Mouse (Mus musculus) kidney, postnatal 0 days (tissue): ENCODE results near the gene Tmem266. TPM values are rescaled to one million over a fixed set of nuclear protein-coding genes. Genes with fewer than 3 reads are reported as not detected.

Experiments used
- ATAC-seq: fragments of 200-750 bp; cut with Nextera tagmentation; replicated peaks from 2 replicates; pipeline ENCODE4 v1.8.0; 2017; ENCODE audit warnings: low read depth, moderate number of reproducible peaks, moderate TSS enrichment, moderate library complexity; ENCODE audit not compliant: low FRiP score
- DNase-seq: peaks from one replicate; pipeline ENCODE4 v3.0.0-alpha.2; 2016; ENCODE audit warnings: low spot score
- H3K27ac ChIP-seq: fragments of 300-500 bp; sonication (generic); 2 replicates; pipeline ENCODE4 v1.5.1; 2014; ENCODE audit warnings: mild to moderate bottlenecking
- H3K27me3 ChIP-seq: fragments of 300-500 bp; sonication (generic); 2 replicates; pipeline ENCODE4 v1.6.1; 2014; ENCODE audit warnings: low read length, mixed read lengths; ENCODE audit not compliant: insufficient read depth
- H3K36me3 ChIP-seq: fragments of 300-500 bp; sonication (generic); 2 replicates; pipeline ENCODE4 v1.6.1; 2014; ENCODE audit warnings: low read length, mixed read lengths; ENCODE audit not compliant: insufficient read depth
- H3K4me1 ChIP-seq: fragments of 300-500 bp; sonication (generic); replicated peaks from 2 replicates; pipeline ENCODE4 v1.6.1; 2014; ENCODE audit warnings: antibody characterized with exemption, low read length, mixed read lengths; ENCODE audit not compliant: insufficient read depth
- H3K4me2 ChIP-seq: fragments of 300-500 bp; sonication (generic); 2 replicates; pipeline ENCODE4 v1.6.1; 2014; ENCODE audit warnings: mild to moderate bottlenecking, low read length, moderate library complexity, mixed read lengths
- H3K4me3 ChIP-seq: fragments of 300-500 bp; sonication (generic); replicated peaks from 2 replicates; pipeline ENCODE4 v1.5.1; 2014; ENCODE audit warnings: low read depth, low read length
- H3K9ac ChIP-seq: fragments of 300-500 bp; sonication (generic); 2 replicates; pipeline ENCODE4 v1.6.1; 2014; ENCODE audit warnings: low read depth, low read length
- H3K9me3 ChIP-seq: fragments of 300-500 bp; sonication (generic); replicated peaks from 2 replicates; pipeline ENCODE4 v1.6.1; 2016; ENCODE audit warnings: low read length, inconsistent platforms, mixed read lengths
- CTCF ChIP-seq: IDR thresholded peaks from 2 replicates; pipeline ENCODE4 v1.5.1; 2016; ENCODE audit warnings: antibody characterized with exemption, low read depth, mild to moderate bottlenecking, moderate library complexity
- WGBS: fragments of 180-500 bp; shearing (Covaris S2); extraction: QIAGEN DNeasy Blood & Tissue Kit; methylation state at CpG from one replicate; pipeline ENCODE4 v1.1.7; 2014; 5-methylcytosine and 5-hydroxymethylcytosine counted together
- polyA plus RNA-seq: library from polyadenylated mRNA; unstranded; fragments of >200 nt; fragmentation: Nextera tagmentation; extraction: Ambion mirVana; gene quantifications from 2 replicates; pipeline ENCODE4 v1.2.1, GENCODE M21; 2015

Gene Tmem266
- polyA plus RNA-seq, 1 experiment from 2014 or later: 0.25 TPM

- WGBS: 38% methylated on average over 14 of the region's 14 CpGs
- no peak overlapping the region for H3K4me3 ChIP-seq
- no peak overlapping the region for H3K27ac ChIP-seq
- no peak overlapping the region for H3K4me2 ChIP-seq
- no peaks in the 10 kb centered on the region for H3K27me3 ChIP-seq
- ATAC-seq (no peak), DNase-seq (no peak)
- H3K9ac ChIP-seq: no peak overlapping the region
- H3K9me3 ChIP-seq: no peaks in the 10 kb centered on the region
- no peak for TF ChIP-seq CTCF
- H3K4me1 ChIP-seq: no peaks in the 10 kb centered on the region
- H3K36me3 ChIP-seq: no peaks in the 10 kb centered on the region
Measured at GRCm38 (mm10) chr9:55432306-55433289, 105.9 kb downstream of the Tmem266 start.

- Histone ChIP-seq H3K27ac (no peak overlapping the region), H3K27me3 (no peaks in the 10 kb centered on the region), H3K9me3 (no peaks in the 10 kb centered on the region), H3K4me1 (no peaks in the 10 kb centered on the region), H3K9ac (no peak overlapping the region), H3K4me3 (no peak overlapping the region), H3K36me3 (no peaks in the 10 kb centered on the region), H3K4me2 (no peak overlapping the region)
- TF ChIP-seq CTCF: no peak
- WGBS: 85% methylated on average over 5 of the region's 5 CpGs
- no peak for DNase-seq
- ATAC-seq: no peak
Measured at GRCm38 (mm10) chr9:55433875-55434274, 107.2 kb downstream of the Tmem266 start.

- Histone ChIP-seq H3K9me3 (no peaks in the 10 kb centered on the region), H3K4me3 (no peak overlapping the region), H3K4me1 (no peaks in the 10 kb centered on the region), H3K36me3 (no peaks in the 10 kb centered on the region), H3K4me2 (no peak overlapping the region), H3K27me3 (no peaks in the 10 kb centered on the region), H3K9ac (no peak overlapping the region), H3K27ac (no peak overlapping the region)
- TF ChIP-seq CTCF: no peak
- WGBS: 24% methylated on average over 3 of the region's 3 CpGs
- ATAC-seq (no peak; the same call in 1 of the 2 replicates), DNase-seq (no peak)
Measured at GRCm38 (mm10) chr9:55438433-55438832, 111.7 kb downstream of the Tmem266 start.

GRCm38 (mm10) chr9:55439206-55439780, 112.6 kb downstream of the Tmem266 start:
- TF ChIP-seq CTCF: no peak
- WGBS: 82% methylated on average over 5 of the region's 5 CpGs
- Histone ChIP-seq H3K27ac (no peak overlapping the region), H3K9me3 (no peaks in the 10 kb centered on the region), H3K4me1 (no peaks in the 10 kb centered on the region), H3K4me3 (no peak overlapping the region), H3K27me3 (no peaks in the 10 kb centered on the region), H3K9ac (no peak overlapping the region), H3K4me2 (no peak overlapping the region), H3K36me3 (no peaks in the 10 kb centered on the region)
- DNase-seq (no peak), ATAC-seq (no peak)

- Histone ChIP-seq H3K9ac (no peak overlapping the region), H3K4me3 (no peak overlapping the region), H3K4me1 (no peaks in the 10 kb centered on the region), H3K4me2 (no peak overlapping the region), H3K36me3 (no peaks in the 10 kb centered on the region), H3K27me3 (no peaks in the 10 kb centered on the region), H3K9me3 (no peaks in the 10 kb centered on the region), H3K27ac (no peak overlapping the region)
- 88% methylated on average over 4 of the region's 4 CpGs for WGBS
- ATAC-seq (no peak), DNase-seq (no peak)
- no peak for TF ChIP-seq CTCF
Measured at GRCm38 (mm10) chr9:55447509-55447908, 120.8 kb downstream of the Tmem266 start.

DNA sequence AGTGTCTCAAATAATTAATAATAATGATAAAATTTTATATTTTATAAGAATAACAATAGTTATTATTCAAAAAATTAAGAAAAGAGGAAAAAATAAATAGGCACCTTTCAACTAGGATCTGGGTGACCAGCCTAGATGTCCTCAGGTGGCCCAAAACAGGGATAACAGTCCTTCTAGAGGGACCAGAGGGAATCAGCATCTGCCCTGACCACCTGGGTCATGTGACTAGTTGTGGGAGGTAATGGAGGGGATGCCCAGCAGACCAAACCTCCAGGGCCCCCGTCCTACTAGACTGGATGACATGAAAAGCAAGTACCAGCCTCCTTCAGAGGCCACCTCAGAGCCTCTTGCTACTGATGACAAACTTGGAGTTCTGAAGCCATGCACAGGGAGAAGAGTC, 122.4 kb downstream of the Tmem266 start:
- no peak overlapping the region for H3K9ac ChIP-seq
- no peaks in the 10 kb centered on the region for H3K36me3 ChIP-seq
- DNase-seq: no peak
- no peak overlapping the region for H3K4me3 ChIP-seq
- TF ChIP-seq CTCF: no peak
- H3K4me1 ChIP-seq: no peaks in the 10 kb centered on the region
- WGBS: 70% methylated on average over 1 of the region's 1 CpGs
- H3K4me2 ChIP-seq: no peak overlapping the region
- no peaks in the 10 kb centered on the region for H3K9me3 ChIP-seq
- no peak overlapping the region for H3K27ac ChIP-seq
- no peaks in the 10 kb centered on the region for H3K27me3 ChIP-seq
- ATAC-seq: no peak
